Mouse (Mus musculus): Measurements from ENCODE around the gene Ptgfrn. TPM values are rescaled to one million over a fixed set of nuclear protein-coding genes. Genes with fewer than 3 reads are reported as not detected.

The Ptgfrn gene
- total RNA-seq, 2 experiments from 2014 or later: 0.02 to 0.12 TPM

GRCm38 (mm10) chr3:101080925-101081324 lies 29.2 kb downstream of the Ptgfrn start:
- no peak for ATAC-seq (replicated peaks; ENCODE audit: poor library complexity)

- ATAC-seq (replicated peaks; ENCODE audit: poor library complexity): no peak
Observed at GRCm38 (mm10) chr3:101078344-101078743, 31.7 kb downstream of the Ptgfrn start.

- no peak for ATAC-seq (replicated peaks; ENCODE audit: poor library complexity)
Observed at GRCm38 (mm10) chr3:101077710-101078100, 32.4 kb downstream of the Ptgfrn start.

GRCm38 (mm10) chr3:101076966-101077709 lies 32.9 kb downstream of the Ptgfrn start:
- ATAC-seq (replicated peaks; ENCODE audit: poor library complexity): no peak

- ATAC-seq (replicated peaks; ENCODE audit: poor library complexity): no peak
Observed at GRCm38 (mm10) chr3:101075866-101076265, 34.2 kb downstream of the Ptgfrn start.

GRCm38 (mm10) chr3:101073384-101073783 lies 36.7 kb downstream of the Ptgfrn start:
- no peak for ATAC-seq (replicated peaks; ENCODE audit: poor library complexity)

- peak; percentile 37; the same call in 1 of the 2 replicates for ATAC-seq (replicated peaks; ENCODE audit: poor library complexity)
Observed at GRCm38 (mm10) chr3:101072506-101073215, 37.4 kb downstream of the Ptgfrn start.

- ATAC-seq (replicated peaks; ENCODE audit: poor library complexity): no peak
Observed at GRCm38 (mm10) chr3:101071576-101071975, 38.5 kb downstream of the Ptgfrn start.

GRCm38 (mm10) chr3:101070796-101071235 lies 39.3 kb downstream of the Ptgfrn start:
- ATAC-seq (replicated peaks; ENCODE audit: poor library complexity): no peak

- no peak for ATAC-seq (replicated peaks; ENCODE audit: poor library complexity)
Observed at GRCm38 (mm10) chr3:101070230-101070795, 39.8 kb downstream of the Ptgfrn start.

- ATAC-seq (replicated peaks; ENCODE audit: poor library complexity): no peak
Observed at GRCm38 (mm10) chr3:101068701-101069100, 41.4 kb downstream of the Ptgfrn start.

GRCm38 (mm10) chr3:101066175-101066574 lies 43.9 kb downstream of the Ptgfrn start:
- no peak for ATAC-seq (replicated peaks; ENCODE audit: poor library complexity)

- ATAC-seq (replicated peaks; ENCODE audit: poor library complexity): no peak
Observed at GRCm38 (mm10) chr3:101061865-101062585, 48.1 kb downstream of the Ptgfrn start.

- peak; percentile 21; the same call in 1 of the 2 replicates for ATAC-seq (replicated peaks; ENCODE audit: poor library complexity)
Observed at GRCm38 (mm10) chr3:101059214-101059613, 50.9 kb downstream of the Ptgfrn start.

GRCm38 (mm10) chr3:101058203-101058602 lies 51.9 kb downstream of the Ptgfrn start:
- ATAC-seq (replicated peaks; ENCODE audit: poor library complexity): peak; percentile 82

GRCm38 (mm10) chr3:101055216-101055615 lies 54.9 kb downstream of the Ptgfrn start:
- ATAC-seq (replicated peaks; ENCODE audit: poor library complexity): no peak

- no peak for ATAC-seq (replicated peaks; ENCODE audit: poor library complexity)
Observed at GRCm38 (mm10) chr3:101051601-101052000, 58.5 kb downstream of the Ptgfrn start.

GRCm38 (mm10) chr3:101049997-101050396 lies 60.1 kb downstream of the Ptgfrn start:
- no peak for ATAC-seq (replicated peaks; ENCODE audit: poor library complexity)

GRCm38 (mm10) chr3:101048781-101049180 lies 61.3 kb downstream of the Ptgfrn start:
- no peak for ATAC-seq (replicated peaks; ENCODE audit: poor library complexity)

- ATAC-seq (replicated peaks; ENCODE audit: poor library complexity): no peak
Observed at GRCm38 (mm10) chr3:101047586-101048275, 62.3 kb downstream of the Ptgfrn start.

GRCm38 (mm10) chr3:101045431-101045830 lies 64.6 kb downstream of the Ptgfrn start:
- ATAC-seq (replicated peaks; ENCODE audit: poor library complexity): no peak

All from megakaryocyte progenitor cell, adult 5-6 weeks (primary cell).